Mouse (Mus musculus) 3T3-L1 (cell line): ENCODE data around the gene Caml.
"Not testable (repeated sequence)": the region's sequence is repeated elsewhere in the genome, so short reads cannot be mapped to it uniquely, and the experiment has no call there.

Experiments used
- DNase-seq: peaks from one replicate; pipeline ENCODE4 v3.0.0-alpha.2; 2015; ENCODE audit warnings: low read depth, low spot score

The Caml gene

DNA sequence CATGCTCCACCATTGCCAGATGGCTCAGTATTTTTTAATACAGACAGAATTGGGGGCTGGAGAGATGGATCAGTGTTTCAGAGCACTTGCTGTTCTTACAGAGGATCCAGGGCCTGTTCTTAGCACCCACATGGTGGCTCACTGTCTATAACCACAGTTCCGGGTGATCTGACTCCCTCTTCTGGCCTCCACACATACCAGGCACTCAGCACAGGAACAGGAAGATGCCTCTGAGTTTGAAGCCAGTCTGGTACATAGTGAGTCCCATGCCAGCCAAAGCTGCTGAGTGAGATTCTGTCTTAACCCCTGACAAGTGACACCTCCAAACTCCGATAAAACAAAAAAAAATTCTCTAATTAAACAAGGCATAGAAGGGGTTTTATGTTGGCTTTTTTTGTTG, 2.5 kb upstream of the Caml start:
- DNase-seq, result no peak

GRCm38 (mm10) chr13:55622156-55622648, 603 bp upstream of the Caml start:
- DNase-seq, result not testable (repeated sequence)

DNA sequence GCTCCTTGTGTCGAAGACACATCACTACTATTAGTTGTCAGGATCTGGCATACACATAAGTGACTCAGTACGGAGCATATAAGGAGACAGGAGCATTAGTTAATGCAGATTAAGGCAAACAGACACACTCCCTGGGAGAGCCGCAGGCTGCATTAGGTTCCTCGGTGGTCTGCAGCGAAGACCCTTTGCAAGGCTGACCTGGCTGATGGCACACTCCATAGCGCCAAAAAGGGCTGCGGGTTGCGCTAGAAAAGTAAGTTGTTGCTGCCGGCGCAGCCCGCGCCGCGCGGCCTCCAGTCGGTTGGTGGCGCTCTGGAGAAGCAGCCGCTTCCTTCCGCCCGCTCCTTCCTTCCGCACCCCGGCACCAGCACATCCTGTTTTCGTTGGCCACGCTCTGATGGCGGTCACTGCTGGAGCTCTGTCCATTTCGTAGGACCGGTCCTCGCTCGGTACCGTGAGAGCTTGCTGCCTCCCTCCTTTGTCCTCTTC, 11.9 kb downstream of the Caml start, which contains the start of gene Ddx46:
Ddx46 (plus strand) TSS at position 389 of the 489 bp plus-strand sequence.
- DNase-seq, result peak; percentile 85

DNA sequence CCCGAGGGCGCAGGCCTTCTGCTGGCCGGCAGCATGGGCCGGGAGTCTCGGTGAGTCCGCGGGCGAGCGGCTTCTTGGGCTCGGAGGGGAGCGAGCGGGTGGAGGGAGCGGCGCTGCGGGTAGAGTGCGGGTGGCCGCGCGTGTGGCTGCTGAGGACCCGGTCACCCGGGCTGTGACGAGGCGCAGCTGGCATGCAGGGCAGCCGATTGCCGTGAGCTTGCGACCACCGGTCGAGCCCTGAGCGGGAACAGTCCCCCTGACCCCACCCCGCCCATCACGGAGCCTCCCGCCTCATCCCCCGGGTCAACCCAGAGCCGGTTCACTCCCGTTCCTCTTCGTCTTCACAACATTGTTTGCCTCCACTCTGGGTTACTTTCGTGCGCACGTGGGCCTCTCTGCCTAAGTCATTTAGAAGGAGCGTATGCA, 12.4 kb downstream of the Caml start:
- DNase-seq, result peak; percentile 12

DNA sequence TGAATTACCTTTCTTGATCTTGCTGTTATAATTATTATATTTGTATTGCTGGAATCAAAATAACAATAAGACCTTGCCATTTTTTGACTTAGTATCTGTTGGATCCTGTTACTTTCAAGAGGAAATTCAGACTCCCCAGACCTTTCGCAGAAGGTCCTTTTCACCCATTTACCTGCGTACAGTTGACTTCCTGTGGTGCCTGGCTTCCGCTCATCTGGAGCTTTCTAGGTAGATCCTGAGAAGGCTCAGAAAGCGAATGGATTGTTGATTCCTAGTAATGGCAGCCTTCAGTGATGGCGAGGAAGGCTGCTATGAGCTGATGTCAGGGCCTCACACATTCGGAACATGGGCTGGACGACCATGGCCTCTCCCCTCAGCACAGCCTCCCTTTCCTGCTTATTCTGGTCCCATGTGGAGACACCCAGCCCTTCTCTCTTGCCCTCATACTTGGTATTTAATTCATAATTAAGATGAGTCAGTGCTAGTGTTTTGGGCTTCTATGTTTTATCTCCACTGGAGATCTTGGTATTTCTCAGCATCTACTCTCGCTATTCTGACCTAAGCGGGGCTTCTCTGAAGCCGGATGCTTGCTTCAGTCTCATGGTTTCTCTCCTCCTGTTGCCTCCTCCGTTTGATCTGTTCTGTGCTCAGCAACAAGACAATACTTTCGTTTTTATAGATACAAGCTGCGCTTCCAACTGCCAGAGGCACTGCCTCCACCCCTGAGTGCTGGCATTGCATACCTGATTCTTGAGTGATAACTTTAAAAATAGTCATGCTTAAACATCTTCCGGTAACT, 13.6 kb downstream of the Caml start:
- no peak for DNase-seq

DNA sequence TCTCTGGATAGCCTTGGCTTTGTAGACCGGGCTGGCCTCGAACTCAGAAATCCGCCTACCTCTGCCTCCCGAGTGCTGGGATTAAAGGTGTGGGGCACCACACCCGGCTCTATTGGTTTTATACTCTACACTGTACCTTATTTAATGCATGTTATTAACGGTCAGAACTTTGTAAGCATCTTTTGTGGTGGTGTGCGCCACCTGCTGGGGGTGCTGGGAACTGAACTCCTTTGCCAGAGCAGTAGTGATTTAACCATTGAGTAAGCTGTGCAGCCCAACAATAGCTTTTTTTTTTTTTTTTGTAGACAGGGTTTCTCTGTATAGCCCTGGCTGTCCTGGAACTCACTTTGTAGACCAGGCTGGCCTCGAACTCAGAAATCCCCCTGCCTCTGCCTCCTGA, 17.7 kb downstream of the Caml start:
- peak; percentile 93 for DNase-seq

DNA sequence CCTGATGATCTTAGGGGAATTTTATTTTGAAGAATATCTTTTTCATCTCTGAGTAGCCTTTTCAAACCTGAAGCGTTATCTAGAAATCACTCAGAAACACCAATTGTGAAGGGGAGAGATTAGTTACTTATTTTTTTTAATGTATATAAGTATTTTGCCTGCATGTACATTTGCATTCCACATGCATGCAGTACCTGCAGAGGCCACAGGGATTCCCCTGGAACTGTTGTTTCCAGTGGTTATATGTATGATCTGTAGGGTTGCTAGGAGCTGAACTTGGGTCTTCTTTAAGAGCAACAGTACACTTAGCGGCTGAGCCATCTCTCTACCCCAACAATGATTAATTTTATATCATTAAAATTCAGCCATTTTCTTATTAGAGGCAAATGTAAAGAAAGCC, 21.7 kb downstream of the Caml start:
- peak; percentile 68 for DNase-seq

GRCm38 (mm10) chr13:55650098-55650497, 27.3 kb downstream of the Caml start:
- DNase-seq, result peak; percentile 26

- DNase-seq, result no peak
Observed at GRCm38 (mm10) chr13:55650980-55651379, 28.2 kb downstream of the Caml start.

DNA sequence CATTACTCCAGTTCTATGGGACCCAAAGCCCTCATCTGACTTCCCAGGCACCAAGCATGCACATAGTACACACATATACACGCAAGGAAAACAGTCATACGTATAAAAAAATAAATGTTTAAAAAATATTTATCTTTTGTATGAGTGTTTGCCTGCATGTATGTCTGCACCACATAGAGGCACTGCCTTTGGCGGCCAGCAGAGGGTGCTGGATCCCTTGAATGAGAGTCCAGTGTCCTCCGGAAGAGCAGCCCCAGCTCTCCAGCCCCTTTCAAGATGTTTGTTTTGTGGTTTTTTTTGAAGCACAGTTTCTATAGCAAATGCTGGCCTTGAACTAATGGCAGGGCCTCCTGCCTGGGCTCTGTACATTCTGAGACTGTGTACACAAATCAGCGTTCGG, 45.7 kb downstream of the Caml start:
- DNase-seq, result peak; percentile 46

DNA sequence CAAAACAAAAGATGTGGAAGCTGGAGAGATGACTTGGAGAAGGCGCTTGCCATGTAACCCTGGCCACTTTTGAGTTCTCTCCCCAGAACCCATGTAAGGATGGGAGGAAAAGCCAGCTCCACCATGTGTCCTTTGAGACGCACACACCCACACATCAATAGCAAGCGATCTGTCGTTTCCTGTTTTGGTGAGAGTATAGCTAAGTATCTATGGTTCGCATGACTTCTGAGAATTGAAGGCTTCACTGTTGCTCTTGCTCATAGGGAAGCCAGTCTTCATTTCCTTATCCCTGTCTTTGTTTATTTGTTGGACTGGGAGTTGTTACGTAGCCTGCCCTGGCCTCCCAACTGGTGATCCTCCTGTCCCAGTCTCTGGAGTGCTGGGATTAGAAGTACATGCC, 49.9 kb downstream of the Caml start:
- DNase-seq, result no peak

DNA sequence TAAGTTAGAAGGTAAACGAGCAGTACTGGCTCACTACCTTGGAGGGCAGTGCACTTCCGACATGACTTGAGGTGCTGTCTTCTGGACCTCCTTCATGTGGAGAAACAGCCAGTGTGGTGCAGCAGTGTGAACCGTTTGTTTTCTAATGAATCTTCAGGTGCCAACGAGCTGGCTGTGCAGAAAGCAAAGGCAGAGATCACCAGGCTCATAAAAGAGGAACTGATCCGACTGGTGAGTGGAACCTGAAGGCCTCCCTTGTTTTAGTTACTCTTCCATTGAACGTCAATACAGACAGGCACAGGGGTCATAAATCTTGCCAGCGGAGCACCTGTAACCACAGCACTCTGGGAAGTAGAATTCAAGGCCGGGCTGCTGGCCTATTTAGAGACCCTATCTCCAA, 54.6 kb downstream of the Caml start:
- DNase-seq, result no peak
